ENCODE assay signal across 8 mouse cellular contexts in the genomic region with DNA sequence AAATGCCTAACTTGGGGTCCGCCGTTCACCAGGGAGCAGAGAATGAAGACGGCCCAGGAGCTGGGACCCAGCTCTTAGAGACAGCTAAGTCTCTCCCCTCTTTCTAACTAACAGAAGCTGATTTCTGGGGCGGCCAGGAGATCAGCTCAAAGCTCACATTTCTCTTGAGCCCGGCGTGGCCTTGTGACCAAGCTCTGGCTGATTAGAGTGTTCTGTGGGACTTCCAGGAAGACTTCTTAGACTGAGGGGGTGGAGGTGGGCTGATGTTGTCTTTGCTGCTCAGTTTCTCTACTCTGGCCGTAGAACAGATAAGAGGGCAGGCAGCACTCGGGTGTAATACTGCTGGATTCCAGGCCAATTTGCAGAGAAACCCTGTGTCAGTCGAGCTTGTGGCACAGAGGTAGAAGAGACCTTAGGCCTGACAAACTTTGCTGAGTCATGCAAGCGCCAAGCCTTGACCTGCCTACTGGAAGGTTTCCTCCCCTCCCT.
DNase-seq lines count a peak whose midpoint lies in the region; ATAC-seq lines count a peak whose summit lies in the region.

No protein-coding gene starts in this region.

- no peaks in the 10 kb centered on the region for H3K9me3 ChIP-seq in embryonic facial prominence, embryonic 12.5 days
- no peaks in the 10 kb centered on the region for H3K9me3 ChIP-seq in limb, embryonic 10.5 days (replicated peaks)
- no peaks in the 10 kb centered on the region for H3K9me3 ChIP-seq in midbrain, embryonic 13.5 days

- 15% methylated on average over 10 of the region's 10 CpGs for WGBS in embryonic facial prominence, embryonic 12.5 days
- WGBS in limb, embryonic 10.5 days = 25% methylated on average over 10 of the region's 10 CpGs
- 13% methylated on average over 10 of the region's 10 CpGs for WGBS in midbrain, embryonic 13.5 days

- H3K9ac ChIP-seq in embryonic facial prominence, embryonic 12.5 days = no peak overlapping the region
- no peak overlapping the region for H3K9ac ChIP-seq in midbrain, embryonic 13.5 days (replicated peaks)

- H3K27me3 ChIP-seq in embryonic facial prominence, embryonic 12.5 days = no peaks in the 10 kb centered on the region
- no peaks in the 10 kb centered on the region for H3K27me3 ChIP-seq in limb, embryonic 10.5 days (ENCODE audit: low read depth, poor library complexity, severe bottlenecking)
- no peaks in the 10 kb centered on the region for H3K27me3 ChIP-seq in midbrain, embryonic 13.5 days

- intact Hi-C loops in left cerebral cortex, postnatal 4 days (cut with DNase I) = no loop called here
- intact Hi-C loops in left cerebral cortex, postnatal 36 days (cut with DNase I) = loop anchor here (2.0 kb wide), 1 partner anchor 98 kb away; no protein-coding TSS in a partner anchor
- intact Hi-C loops in heart, postnatal 36 days (cut with DNase I) = loop anchor here (5.0 kb wide), 1 partner anchor 98 kb away; a partner anchor contains a TSS

- no peak overlapping the region for H3K4me3 ChIP-seq in embryonic facial prominence, embryonic 12.5 days
- H3K4me3 ChIP-seq in limb, embryonic 10.5 days = peak overlapping the region; percentile 24
- H3K4me3 ChIP-seq in midbrain, embryonic 13.5 days (replicated peaks) = no peak overlapping the region

- peak; percentile 11 for DNase-seq in left cerebral cortex, postnatal 4 days
- no peak for DNase-seq in left cerebral cortex, postnatal 36 days (ENCODE audit: low spot score in 2 of 2)
- DNase-seq in heart, postnatal 36 days = peak; percentile 20 to 34
- no peak for DNase-seq in limb, embryonic 10.5 days (ENCODE audit: low spot score)
- DNase-seq in urinary bladder, postnatal 36 days (ENCODE audit: low spot score in 2 of 2) = peak; percentile 45 to 54
- no peak for DNase-seq in left cerebral cortex, adult 8-10 months (ENCODE audit: low spot score in 2 of 2)

- H3K27ac ChIP-seq in embryonic facial prominence, embryonic 12.5 days = peak overlapping the region; percentile 67
- peak overlapping the region; percentile 74 for H3K27ac ChIP-seq in limb, embryonic 10.5 days
- peak overlapping the region; percentile 68 for H3K27ac ChIP-seq in midbrain, embryonic 13.5 days

- no peaks in the 10 kb centered on the region for H3K36me3 ChIP-seq in embryonic facial prominence, embryonic 12.5 days
- no peaks in the 10 kb centered on the region for H3K36me3 ChIP-seq in limb, embryonic 10.5 days
- H3K36me3 ChIP-seq in midbrain, embryonic 13.5 days = no peaks in the 10 kb centered on the region

- H3K4me2 ChIP-seq in embryonic facial prominence, embryonic 12.5 days (replicated peaks) = peak overlapping the region; percentile 36
- H3K4me2 ChIP-seq in midbrain, embryonic 13.5 days (replicated peaks) = peak overlapping the region; percentile 33

- 0 out of 2 replicates have a peak, but pooled peaks have one; percentile 22 for ATAC-seq in embryonic facial prominence, embryonic 12.5 days (ENCODE audit: insufficient number of reproducible peaks, insufficient read depth, low FRiP score, low TSS enrichment)
- peak; percentile 38 for ATAC-seq in midbrain, embryonic 13.5 days

- H3K4me1 ChIP-seq in embryonic facial prominence, embryonic 12.5 days = peaks cover 9% of the 10 kb centered on the region
- H3K4me1 ChIP-seq in limb, embryonic 10.5 days = peaks cover 9% of the 10 kb centered on the region
- peaks cover 11% of the 10 kb centered on the region for H3K4me1 ChIP-seq in midbrain, embryonic 13.5 days (replicated peaks)

Comparison
In these comparisons a context has a peak if more than half of its experiments do, and no peak if none do; other contexts are left out.
1. DNase-seq: peak in left cerebral cortex, postnatal 4 days (single experiment), heart, postnatal 36 days (2 of 2) and urinary bladder, postnatal 36 days (2 of 2); none in left cerebral cortex, postnatal 36 days (0 of 2), limb, embryonic 10.5 days (single experiment) and left cerebral cortex, adult 8-10 months (0 of 2).
2. Peak in every context shown above with its lines, with median percentiles within 50 percentile points of each other: H3K27ac ChIP-seq.